Comparison of ENCODE assay signal across 8 mouse cellular contexts in genomic region chr3:52413187-52413746, GRCm38 (mm10).
DNase-seq lines count a peak whose midpoint lies in the region; ATAC-seq and TF ChIP-seq lines count a peak whose summit lies in the region.

No protein-coding gene starts in this region.

- TF ChIP-seq CTCF in liver, postnatal 0 days (IDR thresholded peaks at IDR 0.05; ENCODE audit: low read depth): no peak

- no peak overlapping the region for H3K9ac ChIP-seq in heart, embryonic 12.5 days
- H3K9ac ChIP-seq in heart, embryonic 16.5 days (ENCODE audit: low read length): no peak overlapping the region
- H3K9ac ChIP-seq in liver, postnatal 0 days (replicated peaks): no peak overlapping the region

- no peaks in the 10 kb centered on the region for H3K9me3 ChIP-seq in heart, embryonic 12.5 days (replicated peaks)
- H3K9me3 ChIP-seq in heart, embryonic 16.5 days (replicated peaks; ENCODE audit: control insufficient read depth, low read length): no peaks in the 10 kb centered on the region
- no peaks in the 10 kb centered on the region for H3K9me3 ChIP-seq in liver, postnatal 0 days (ENCODE audit: low read length)

- peak; percentile 52; the same call in 1 of the 2 replicates for ATAC-seq in heart, embryonic 12.5 days (ENCODE audit: insufficient number of reproducible peaks, low FRiP score)
- peak; percentile 39; the same call in 1 of the 2 replicates for ATAC-seq in heart, embryonic 16.5 days (replicated peaks; ENCODE audit: extremely low read depth, insufficient read depth, low FRiP score)
- no peak for ATAC-seq in liver, postnatal 0 days

- TF ChIP-seq EP300 in liver, postnatal 0 days (IDR thresholded peaks at IDR 0.05; ENCODE audit: low read depth): no peak

- H3K36me3 ChIP-seq in heart, embryonic 12.5 days: no peaks in the 10 kb centered on the region
- no peaks in the 10 kb centered on the region for H3K36me3 ChIP-seq in heart, embryonic 16.5 days (ENCODE audit: control insufficient read depth, insufficient read depth)
- H3K36me3 ChIP-seq in liver, postnatal 0 days (replicated peaks; ENCODE audit: insufficient read depth, low read length): no peaks in the 10 kb centered on the region

- H3K4me1 ChIP-seq in heart, embryonic 12.5 days (replicated peaks): peaks cover 42% of the 10 kb centered on the region
- H3K4me1 ChIP-seq in heart, embryonic 16.5 days (ENCODE audit: control insufficient read depth, insufficient read depth, low read length): peaks cover 26% of the 10 kb centered on the region
- H3K4me1 ChIP-seq in liver, postnatal 0 days (ENCODE audit: insufficient read depth): peaks cover 6% of the 10 kb centered on the region

- no peak overlapping the region for H3K4me3 ChIP-seq in heart, embryonic 12.5 days
- no peak overlapping the region for H3K4me3 ChIP-seq in heart, embryonic 16.5 days (ENCODE audit: low read length)
- H3K4me3 ChIP-seq in liver, postnatal 0 days (ENCODE audit: low read depth, low read length): no peak overlapping the region

- no peaks in the 10 kb centered on the region for H3K27me3 ChIP-seq in heart, embryonic 12.5 days (replicated peaks)
- H3K27me3 ChIP-seq in heart, embryonic 16.5 days (ENCODE audit: control insufficient read depth, insufficient read depth, low read length): no peaks in the 10 kb centered on the region
- no peaks in the 10 kb centered on the region for H3K27me3 ChIP-seq in liver, postnatal 0 days (ENCODE audit: insufficient read depth, low read length)

- WGBS in heart, embryonic 12.5 days: 9% methylated on average over 10 of the region's 10 CpGs
- 19% methylated on average over 10 of the region's 10 CpGs for WGBS in heart, embryonic 16.5 days
- 28% methylated on average over 10 of the region's 10 CpGs for WGBS in liver, postnatal 0 days (ENCODE audit: insufficient replicate concordance)

- DNase-seq in heart, adult 8-10 months (ENCODE audit: low spot score): no peak
- peak; percentile 43 for DNase-seq in Muller cell, postnatal 12 days (ENCODE audit: inconsistent ontology term)
- peak; percentile 40 for DNase-seq in liver, postnatal 0 days
- DNase-seq in spleen, postnatal 14 days (ENCODE audit: low spot score in 2 of 2): no peak
- no peak for DNase-seq in gastrocnemius, postnatal 4 days (ENCODE audit: low spot score in 2 of 2)
- no peak for DNase-seq in natural killer cell, adult 2 months (ENCODE audit: low spot score in 2 of 2)

- H3K4me2 ChIP-seq in heart, embryonic 12.5 days: peak overlapping the region; percentile 45
- peak overlapping the region; percentile 10; the same call in 1 of the 2 replicates for H3K4me2 ChIP-seq in heart, embryonic 16.5 days (ENCODE audit: low read depth, low read length)
- no peak overlapping the region for H3K4me2 ChIP-seq in liver, postnatal 0 days (ENCODE audit: low read depth, low read length)

- peak overlapping the region; percentile 6; the same call in 1 of the 2 replicates for H3K27ac ChIP-seq in heart, embryonic 12.5 days (ENCODE audit: poor library complexity, severe bottlenecking)
- peak overlapping the region; percentile 24 for H3K27ac ChIP-seq in heart, embryonic 16.5 days (ENCODE audit: low read length)
- H3K27ac ChIP-seq in liver, postnatal 0 days (ENCODE audit: low read depth): no peak overlapping the region

Comparison
In these comparisons a context has a peak if more than half of its experiments do, and no peak if none do; other contexts are left out.
1. DNase-seq: peak in Muller cell, postnatal 12 days (single experiment) and liver, postnatal 0 days (single experiment); none in heart, adult 8-10 months (single experiment), spleen, postnatal 14 days (0 of 2), gastrocnemius, postnatal 4 days (0 of 2) and natural killer cell, adult 2 months (0 of 2).